Comparison of ENCODE assay signal across 23 mouse cellular contexts in genomic region chr6:34722660-34723059, GRCm38 (mm10). TPM values are rescaled to one million over a fixed set of nuclear protein-coding genes. Genes with fewer than 3 reads are reported as not detected.
DNase-seq lines count a peak whose midpoint lies in the region; ATAC-seq and TF ChIP-seq lines count a peak whose summit lies in the region.
"Had no signal": no experiment of that assay in that cellular context is flagged by ENCODE, and none has a peak within 500 bp of the region (broad histone marks: within the 10 kb centered on the region; RNA-seq: fewer than 3 reads in every experiment).

No protein-coding gene starts in this region.

- no peaks in the 10 kb centered on the region for H3K27me3 ChIP-seq in embryonic facial prominence, embryonic 11.5 days (ENCODE audit: control insufficient read depth, insufficient read depth, low read length)
- H3K27me3 ChIP-seq in embryonic facial prominence, embryonic 10.5 days (replicated peaks; ENCODE audit: low read depth, poor library complexity, severe bottlenecking) = no peaks in the 10 kb centered on the region
- no peaks in the 10 kb centered on the region for H3K27me3 ChIP-seq in heart, embryonic 14.5 days (ENCODE audit: control insufficient read depth, insufficient read depth, low read length)
- H3K27me3 ChIP-seq: hindbrain, embryonic 15.5 days; kidney, embryonic 15.5 days; limb, embryonic 12.5 days; liver, embryonic 15.5 days; midbrain, embryonic 12.5 days; neural tube, embryonic 13.5 days had no signal

- no peak for TF ChIP-seq CTCF in lung, adult 2 months (IDR thresholded peaks at IDR 0.05; ENCODE audit: insufficient read depth, low read length)

- no peak for ATAC-seq in embryonic facial prominence, embryonic 11.5 days (replicated peaks; ENCODE audit: insufficient number of reproducible peaks, low FRiP score, low TSS enrichment, low read depth)
- ATAC-seq in heart, embryonic 14.5 days (ENCODE audit: insufficient number of reproducible peaks, insufficient read depth, low FRiP score, low read depth) = no peak
- ATAC-seq: intestine, postnatal 0 days had no signal

- no peak overlapping the region for H3K9ac ChIP-seq in embryonic facial prominence, embryonic 11.5 days (replicated peaks; ENCODE audit: low read length)
- H3K9ac ChIP-seq in heart, embryonic 14.5 days (ENCODE audit: low read length) = no peak overlapping the region
- H3K9ac ChIP-seq: hindbrain, embryonic 15.5 days; kidney, embryonic 15.5 days; limb, embryonic 12.5 days; liver, embryonic 15.5 days; midbrain, embryonic 12.5 days; neural tube, embryonic 13.5 days had no signal

- H3K27ac ChIP-seq in embryonic facial prominence, embryonic 11.5 days (replicated peaks; ENCODE audit: low read depth, low read length) = no peak overlapping the region
- H3K27ac ChIP-seq in embryonic facial prominence, embryonic 10.5 days (replicated peaks) = no peak overlapping the region; the same call in 1 of the 2 replicates
- peak overlapping the region; percentile 40 to 64 for H3K27ac ChIP-seq in heart, embryonic 14.5 days (replicated peaks in 1 of 2; ENCODE audit: control insufficient read depth in 1 of 2, insufficient read depth in 1 of 2, low read depth in 2 of 2, low read length in 2 of 2)
- H3K27ac ChIP-seq: heart, adult 2 months; hindbrain, embryonic 15.5 days; kidney, embryonic 15.5 days; limb, embryonic 12.5 days; liver, embryonic 15.5 days; midbrain, embryonic 12.5 days; neural tube, embryonic 13.5 days had no signal

- DNase-seq in embryonic facial prominence, embryonic 11.5 days (ENCODE audit: low spot score) = peak; percentile 41
- no peak for DNase-seq in embryonic facial prominence, embryonic 10.5 days (ENCODE audit: low spot score)
- no peak for DNase-seq in heart, postnatal 36 days
- peak; percentile 37 for DNase-seq in lung, adult 2 months
- DNase-seq in lung, postnatal 14 days = no peak
- DNase-seq in Muller cell, postnatal 12 days (ENCODE audit: inconsistent ontology term) = no peak
- DNase-seq in urinary bladder, postnatal 10 days (ENCODE audit: low spot score) = no peak
- DNase-seq: adrenal gland, postnatal 36 days; cerebellum, adult 11-12 months; cerebellum, postnatal 14 days; kidney, postnatal 4 days; right cerebral cortex, adult 18-20 months; thymus, postnatal 25 days had no signal

- H3K9me3 ChIP-seq in embryonic facial prominence, embryonic 11.5 days (replicated peaks; ENCODE audit: control insufficient read depth, low read length) = no peaks in the 10 kb centered on the region
- peaks cover 4% of the 10 kb centered on the region; the same call in 1 of the 2 replicates for H3K9me3 ChIP-seq in embryonic facial prominence, embryonic 10.5 days
- H3K9me3 ChIP-seq in heart, embryonic 14.5 days (ENCODE audit: control insufficient read depth, low read length) = no peaks in the 10 kb centered on the region
- H3K9me3 ChIP-seq: G1E; hindbrain, embryonic 15.5 days; kidney, embryonic 15.5 days; liver, embryonic 15.5 days; midbrain, embryonic 12.5 days; neural tube, embryonic 13.5 days had no signal

- no peak overlapping the region for H3K4me3 ChIP-seq in embryonic facial prominence, embryonic 11.5 days (ENCODE audit: low read depth, low read length)
- no peak overlapping the region for H3K4me3 ChIP-seq in embryonic facial prominence, embryonic 10.5 days
- H3K4me3 ChIP-seq in heart, embryonic 14.5 days (ENCODE audit: control insufficient read depth in 1 of 2, insufficient read depth in 1 of 2, low read depth in 1 of 2, low read length in 2 of 2) = no peak overlapping the region
- H3K4me3 ChIP-seq in lung, adult 2 months (replicated peaks; ENCODE audit: extremely low read depth, low read depth, low read length) = no peak overlapping the region
- H3K4me3 ChIP-seq: heart, adult 2 months; hindbrain, embryonic 15.5 days; kidney, embryonic 15.5 days; limb, embryonic 12.5 days; liver, embryonic 15.5 days; midbrain, embryonic 12.5 days; neural tube, embryonic 13.5 days had no signal

- H3K4me2 ChIP-seq in embryonic facial prominence, embryonic 11.5 days (ENCODE audit: low read depth, low read length) = no peak overlapping the region
- peak overlapping the region; percentile 9; the same call in 1 of the 2 replicates for H3K4me2 ChIP-seq in heart, embryonic 14.5 days (ENCODE audit: low read length)
- H3K4me2 ChIP-seq: hindbrain, embryonic 15.5 days; kidney, embryonic 15.5 days; limb, embryonic 12.5 days; liver, embryonic 15.5 days; midbrain, embryonic 12.5 days; neural tube, embryonic 13.5 days had no signal

- no peaks in the 10 kb centered on the region for H3K36me3 ChIP-seq in embryonic facial prominence, embryonic 11.5 days (replicated peaks; ENCODE audit: control insufficient read depth, insufficient read depth, low read depth, low read length)
- peaks cover 26% of the 10 kb centered on the region for H3K36me3 ChIP-seq in embryonic facial prominence, embryonic 10.5 days (replicated peaks)
- peaks cover 5% of the 10 kb centered on the region for H3K36me3 ChIP-seq in heart, embryonic 14.5 days (ENCODE audit: control insufficient read depth, insufficient read depth, low read length)
- H3K36me3 ChIP-seq: G1E; hindbrain, embryonic 15.5 days; kidney, embryonic 15.5 days; liver, embryonic 15.5 days; midbrain, embryonic 12.5 days; neural tube, embryonic 13.5 days had no signal

- no peak for TF ChIP-seq POLR2A in lung, adult 2 months (IDR thresholded peaks at IDR 0.05; ENCODE audit: borderline replicate concordance, extremely low read depth, low read depth, low read length)

- peaks cover 6% of the 10 kb centered on the region; the same call in 1 of the 2 replicates for H3K4me1 ChIP-seq in embryonic facial prominence, embryonic 11.5 days (ENCODE audit: control insufficient read depth, insufficient read depth, low read length)
- peaks cover 70% of the 10 kb centered on the region for H3K4me1 ChIP-seq in embryonic facial prominence, embryonic 10.5 days
- peaks cover 42 to 71% of the 10 kb centered on the region in 2 experiments for H3K4me1 ChIP-seq in heart, embryonic 14.5 days (ENCODE audit: control insufficient read depth in 2 of 2, insufficient read depth in 2 of 2, low read length in 2 of 2)
- H3K4me1 ChIP-seq in lung, adult 2 months (ENCODE audit: control insufficient read depth, insufficient read depth, low read length) = peaks cover 13% of the 10 kb centered on the region

- intact Hi-C loops in heart, postnatal 36 days (cut with DNase I) = no loop called here

- 69% methylated on average over 7 of the region's 7 CpGs for WGBS in embryonic facial prominence, embryonic 11.5 days
- 77% methylated on average over 7 of the region's 7 CpGs for WGBS in embryonic facial prominence, embryonic 10.5 days
- 53% methylated on average over 7 of the region's 7 CpGs for WGBS in heart, embryonic 14.5 days
- 64% methylated on average over 7 of the region's 7 CpGs for WGBS in lung, adult 2 months

RNA-seq across cellular contexts. Expression of gene Agbl3, which starts 57.6 kb away (rescaled TPM):
- polyA plus RNA-seq in embryonic facial prominence, embryonic 11.5 days (2014; fragmentation: Nextera tagmentation; extraction: Ambion mirVana) = 5.2 and 7.2 TPM in 2 replicates
- 2.8 and 3.3 TPM in 2 replicates for polyA plus RNA-seq in embryonic facial prominence, embryonic 10.5 days (2016; fragmentation: Nextera tagmentation; extraction: Ambion mirVana)
- polyA plus RNA-seq in heart, embryonic 14.5 days (2014; fragmentation: Nextera tagmentation; extraction: Ambion mirVana) = 6.0 and 6.6 TPM in 2 replicates
- 1 to 10 TPM; 3.1 to 3.9 TPM for total RNA-seq in heart, postnatal 36 days (2021)
- 3.8 and 5.1 TPM in 2 replicates for polyA plus RNA-seq in lung, adult 2 months (2012; rRNA removed)
- polyA plus RNA-seq: G1E had no signal

Comparison
In these comparisons a context has a peak if more than half of its experiments do, and no peak if none do; other contexts are left out.
1. DNase-seq: peak in embryonic facial prominence, embryonic 11.5 days (single experiment) and lung, adult 2 months (single experiment); none in embryonic facial prominence, embryonic 10.5 days (single experiment), heart, postnatal 36 days (0 of 2), lung, postnatal 14 days (single experiment), Muller cell, postnatal 12 days (single experiment) and urinary bladder, postnatal 10 days (single experiment).
2. H3K27ac ChIP-seq: peak in heart, embryonic 14.5 days (2 of 2); none in embryonic facial prominence, embryonic 11.5 days (single experiment) and embryonic facial prominence, embryonic 10.5 days (single experiment).